Mouse (Mus musculus) intestine, embryonic 16.5 days (tissue): ENCODE measurements around the gene Tshr. TPM values are rescaled to one million over a fixed set of nuclear protein-coding genes. Genes with fewer than 3 reads are reported as not detected.
A peak's percentile ranks its signal among the peaks of the same experiment; 100 is the strongest.
"Not testable (repeated sequence)": the region's sequence is repeated elsewhere in the genome, so short reads cannot be mapped to it uniquely, and the experiment has no call there.

Experiments used
- ATAC-seq: fragments of 200-750 bp; cut with Nextera tagmentation; 2 replicates; pipeline ENCODE4 v1.8.0; 2017; ENCODE audit warnings: moderate TSS enrichment, moderate library complexity
- H3K27ac ChIP-seq: fragments of 300-500 bp; sonication (generic); 2 replicates; pipeline ENCODE4 v1.5.1; 2014; ENCODE audit warnings: mild to moderate bottlenecking, low read length
- H3K27me3 ChIP-seq: fragments of 300-500 bp; sonication (generic); replicated peaks from 2 replicates; pipeline ENCODE4 v1.6.1; 2014; ENCODE audit warnings: low read length, control low read depth, mixed read lengths; ENCODE audit not compliant: control insufficient read depth, insufficient read depth
- H3K36me3 ChIP-seq: fragments of 300-500 bp; sonication (generic); 2 replicates; pipeline ENCODE4 v1.6.1; 2014; ENCODE audit warnings: low read length, control low read depth; ENCODE audit not compliant: control insufficient read depth, insufficient read depth
- H3K4me1 ChIP-seq: fragments of 300-500 bp; sonication (generic); 2 replicates; pipeline ENCODE4 v1.6.1; 2014; ENCODE audit warnings: low read length, control low read depth, mixed read lengths; ENCODE audit not compliant: control insufficient read depth, insufficient read depth
- H3K4me2 ChIP-seq: fragments of 300-500 bp; sonication (generic); 2 replicates; pipeline ENCODE4 v1.6.1; 2014; ENCODE audit warnings: low read depth, low read length, control low read depth
- H3K4me3 ChIP-seq: fragments of 300-500 bp; sonication (generic); 2 replicates; pipeline ENCODE4 v1.5.1; 2014; ENCODE audit warnings: mild to moderate bottlenecking, low read length
- H3K9ac ChIP-seq: fragments of 300-500 bp; sonication (generic); 2 replicates; pipeline ENCODE4 v1.6.1; 2014; ENCODE audit warnings: low read depth, low read length
- H3K9me3 ChIP-seq: fragments of 300-500 bp; sonication (generic); 2 replicates; pipeline ENCODE4 v1.6.1; 2016; ENCODE audit warnings: low read length, control low read depth; ENCODE audit not compliant: control insufficient read depth
- WGBS: fragments of 180-500 bp; shearing (Covaris S2); extraction: QIAGEN DNeasy Blood & Tissue Kit; methylation state at CpG from one replicate; pipeline ENCODE4 v1.1.7; 2014; 5-methylcytosine and 5-hydroxymethylcytosine counted together
- polyA plus RNA-seq: library from polyadenylated mRNA; unstranded; fragments of >200 nt; fragmentation: Nextera tagmentation; extraction: Ambion mirVana; gene quantifications from 2 replicates; pipeline ENCODE4 v1.2.1, GENCODE M21; 2015

The Tshr gene
- polyA plus RNA-seq, 1 experiment from 2014 or later, result 0.22 TPM

DNA sequence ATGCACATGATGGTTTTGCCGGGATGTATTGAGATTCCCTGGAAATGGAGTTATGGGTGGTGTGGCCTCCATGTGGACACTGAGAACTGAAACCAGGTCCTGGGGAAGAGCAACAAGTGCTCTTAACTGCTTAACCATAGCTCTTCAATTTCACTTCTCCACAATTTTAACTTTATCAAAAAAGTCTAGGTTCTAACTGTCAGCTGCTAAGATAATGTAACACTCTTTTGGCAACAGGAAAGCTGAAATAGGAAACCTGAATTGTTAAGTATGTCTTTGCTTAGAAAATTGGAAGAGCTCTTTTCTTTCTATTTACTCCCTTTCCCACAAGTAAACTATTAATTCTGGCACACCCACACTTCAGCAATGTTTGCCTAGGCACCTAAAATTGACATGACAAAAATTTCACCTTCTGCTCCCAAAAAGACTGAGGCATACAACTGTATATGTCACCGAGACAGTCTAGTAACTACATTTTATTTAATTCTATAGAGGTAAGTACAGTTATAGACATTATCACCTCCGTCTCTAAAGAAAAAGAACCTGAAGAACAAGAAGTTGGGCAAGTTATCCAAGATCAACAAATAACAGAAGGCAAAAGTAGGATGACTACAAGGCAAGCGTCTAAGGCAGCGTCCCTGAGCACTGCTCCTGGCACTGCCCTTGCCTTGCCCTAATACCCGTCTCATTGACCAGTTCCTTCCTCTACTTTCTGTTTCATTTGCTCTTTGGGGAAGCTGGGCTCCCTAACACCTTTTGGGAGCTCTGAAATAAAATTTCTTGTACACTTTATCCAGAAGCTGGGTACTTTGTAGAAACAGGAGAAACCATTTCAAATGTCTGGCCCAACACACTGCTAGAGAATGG lies 197.1 kb downstream of the Tshr start:
- Histone ChIP-seq H3K27me3 (no peaks in the 10 kb centered on the region), H3K9ac (no peak overlapping the region), H3K4me1 (no peaks in the 10 kb centered on the region), H3K36me3 (peaks cover 5% of the 10 kb centered on the region; the same call in 1 of the 2 replicates), H3K27ac (no peak overlapping the region), H3K4me2 (no peak overlapping the region), H3K4me3 (no peak overlapping the region), H3K9me3 (no peaks in the 10 kb centered on the region)
- WGBS, result 89% methylated on average over 6 of the region's 6 CpGs
- no peak for ATAC-seq

DNA sequence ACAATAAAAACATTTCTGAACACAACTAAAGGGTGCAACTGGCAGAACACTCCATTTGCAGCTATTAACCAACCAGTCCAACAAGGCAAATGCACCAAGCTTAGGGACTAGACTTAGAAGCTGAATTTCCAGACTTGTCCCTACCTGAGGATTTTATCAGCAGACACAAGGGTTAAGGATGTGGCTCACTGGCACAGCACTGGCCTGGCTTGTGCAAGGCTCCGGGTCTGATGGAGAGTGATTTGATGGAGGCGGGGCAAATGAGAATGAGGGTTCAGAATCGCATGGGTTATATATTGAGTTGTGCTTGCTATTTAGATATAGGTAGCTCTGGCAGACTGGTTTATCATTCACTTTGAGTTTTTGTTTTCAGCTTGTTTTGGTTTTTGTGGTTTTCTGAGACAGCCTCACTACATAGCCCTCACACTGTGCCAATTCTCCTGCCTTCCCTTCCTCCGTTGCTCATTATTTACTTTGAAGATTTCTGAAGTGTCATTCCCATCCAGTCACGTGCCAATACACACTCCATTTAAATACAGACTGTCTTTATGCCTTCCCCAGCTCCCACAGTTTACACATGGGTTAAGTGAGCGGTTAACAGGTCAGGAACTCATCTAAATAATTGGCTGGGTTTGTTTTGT lies 198.1 kb downstream of the Tshr start:
- 51% methylated on average over 6 of the region's 6 CpGs for WGBS
- Histone ChIP-seq H3K4me1 (peaks cover 6% of the 10 kb centered on the region), H3K4me2 (no peak overlapping the region), H3K4me3 (no peak overlapping the region), H3K9ac (no peak overlapping the region), H3K9me3 (no peaks in the 10 kb centered on the region), H3K36me3 (peaks cover 5% of the 10 kb centered on the region; the same call in 1 of the 2 replicates), H3K27me3 (no peaks in the 10 kb centered on the region), H3K27ac (no peak overlapping the region)
- ATAC-seq, result no peak

DNA sequence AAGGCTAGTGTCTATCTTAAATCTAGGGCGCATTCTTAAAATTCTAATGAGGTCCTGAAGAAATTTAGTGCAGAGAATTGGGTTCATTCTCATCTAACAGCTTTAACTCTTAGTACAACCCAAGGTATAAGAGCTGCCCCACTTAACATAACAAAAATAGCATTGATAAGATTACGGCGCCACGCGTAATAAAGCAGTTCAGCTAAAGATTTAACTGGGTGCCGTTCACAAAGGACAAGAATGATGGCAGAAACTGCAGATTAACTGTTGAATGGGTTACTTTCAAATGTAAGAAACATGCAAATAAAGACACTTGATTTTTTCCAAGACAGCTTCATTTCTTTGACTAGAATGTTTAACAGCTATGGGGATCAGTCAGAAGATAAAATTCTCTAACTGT lies 199.0 kb downstream of the Tshr start:
- WGBS, result 74% methylated on average over 6 of the region's 6 CpGs
- Histone ChIP-seq H3K27ac (no peak overlapping the region), H3K4me3 (no peak overlapping the region), H3K4me1 (peaks cover 7% of the 10 kb centered on the region), H3K36me3 (peaks cover 5% of the 10 kb centered on the region; the same call in 1 of the 2 replicates), H3K9me3 (no peaks in the 10 kb centered on the region), H3K9ac (no peak overlapping the region), H3K4me2 (no peak overlapping the region), H3K27me3 (no peaks in the 10 kb centered on the region)
- ATAC-seq, result no peak

DNA sequence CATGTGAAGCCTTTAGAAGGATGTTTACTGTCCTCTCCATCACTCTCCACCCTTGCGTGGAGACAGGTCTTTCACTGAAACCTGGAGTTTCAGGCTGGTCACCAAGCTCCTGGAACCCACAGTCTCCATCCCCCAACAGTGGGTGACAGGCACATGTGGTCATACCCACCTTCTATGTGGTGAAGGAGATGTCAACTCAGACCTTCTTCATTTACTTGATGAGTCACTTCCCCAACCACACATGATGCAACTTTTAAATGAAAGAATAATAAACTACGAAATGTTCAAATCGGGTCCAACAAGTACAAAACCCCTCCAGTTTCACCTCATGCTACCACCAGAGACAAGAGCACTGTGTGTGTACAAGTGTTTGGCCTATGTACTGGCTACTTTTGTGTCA lies 200.8 kb downstream of the Tshr start:
- H3K9ac ChIP-seq, result no peak overlapping the region
- peaks cover 5% of the 10 kb centered on the region; the same call in 1 of the 2 replicates for H3K36me3 ChIP-seq
- 87% methylated on average over 3 of the region's 3 CpGs for whole genome bisulfite sequencing

GRCm38 (mm10) chr12:91585815-91586214 lies 201.5 kb downstream of the Tshr start:
- H3K36me3 ChIP-seq, H3K9ac ChIP-seq, H3K27me3 ChIP-seq, ATAC-seq, H3K4me2 ChIP-seq, H3K4me1 ChIP-seq, H3K27ac ChIP-seq, H3K4me3 ChIP-seq, H3K9me3 ChIP-seq: not testable (repeated sequence)
- WGBS, result 97% methylated on average over 4 of the region's 4 CpGs

More for the DNA sequence above, 200.8 kb downstream of the Tshr start:
- no peak overlapping the region for H3K4me3 ChIP-seq
- H3K27ac ChIP-seq, result no peak overlapping the region
- no peak overlapping the region for H3K4me2 ChIP-seq
- H3K9me3 ChIP-seq, result no peaks in the 10 kb centered on the region
- ATAC-seq, result no peak
- H3K27me3 ChIP-seq, result no peaks in the 10 kb centered on the region
- H3K4me1 ChIP-seq, result peaks cover 7% of the 10 kb centered on the region

DNA sequence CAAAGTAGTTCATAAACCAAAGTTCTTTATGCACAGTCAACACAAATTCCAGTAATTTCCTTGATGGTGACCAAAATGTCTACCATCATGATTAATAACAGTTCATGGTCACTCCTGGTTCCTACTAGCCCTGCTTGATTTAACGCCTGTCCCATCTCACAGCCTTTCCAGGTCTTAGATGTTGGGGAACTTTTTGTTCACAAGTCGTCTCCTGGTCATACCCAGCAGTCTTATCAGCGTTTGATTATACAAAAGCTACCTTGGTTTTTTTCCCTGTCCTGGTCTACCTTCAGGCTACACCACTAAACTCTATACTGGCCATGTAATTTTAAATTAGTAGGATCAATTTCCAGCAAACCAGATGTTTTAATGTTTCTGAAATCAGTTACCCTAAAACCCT lies 202.7 kb downstream of the Tshr start:
- Histone ChIP-seq H3K4me1 (peaks cover 11% of the 10 kb centered on the region), H3K4me2 (peak overlapping the region; percentile 71), H3K9me3 (no peaks in the 10 kb centered on the region), H3K4me3 (peak overlapping the region; percentile 81), H3K36me3 (peaks cover 5% of the 10 kb centered on the region; the same call in 1 of the 2 replicates), H3K27me3 (no peaks in the 10 kb centered on the region), H3K9ac (peak overlapping the region; percentile 11; the same call in 1 of the 2 replicates), H3K27ac (no peak overlapping the region)
- no peak for ATAC-seq
- WGBS, result 61% methylated on average over 3 of the region's 3 CpGs

- no peaks in the 10 kb centered on the region for H3K9me3 ChIP-seq
- peak overlapping the region; percentile 71 for H3K4me2 ChIP-seq
- H3K36me3 ChIP-seq, result peaks cover 5% of the 10 kb centered on the region; the same call in 1 of the 2 replicates
- peak overlapping the region; percentile 81 for H3K4me3 ChIP-seq
- no peak overlapping the region; the same call in 1 of the 2 replicates for H3K27ac ChIP-seq
- H3K27me3 ChIP-seq, result no peaks in the 10 kb centered on the region
- H3K9ac ChIP-seq, result peak overlapping the region; percentile 99
- WGBS, result 13% methylated on average over 5 of the region's 5 CpGs
- H3K4me1 ChIP-seq, result peaks cover 11% of the 10 kb centered on the region
- ATAC-seq, result no peak
These were observed 203.2 kb downstream of the Tshr start for GRCm38 (mm10) chr12:91587491-91588033.

GRCm38 (mm10) chr12:91588176-91588669 lies 203.9 kb downstream of the Tshr start:
- H3K4me1 ChIP-seq, result peaks cover 11% of the 10 kb centered on the region
- H3K36me3 ChIP-seq, result peaks cover 5% of the 10 kb centered on the region; the same call in 1 of the 2 replicates
- H3K27me3 ChIP-seq, result no peaks in the 10 kb centered on the region
- H3K27ac ChIP-seq, result peak overlapping the region; percentile 100
- WGBS, result under 1% methylated on average over 32 of the region's 32 CpGs
- ATAC-seq, result peak; percentile 89
- H3K9me3 ChIP-seq, result no peaks in the 10 kb centered on the region
- peak overlapping the region; percentile 99 for H3K9ac ChIP-seq
- H3K4me3 ChIP-seq, result peak overlapping the region; percentile 81
- peak overlapping the region; percentile 71 for H3K4me2 ChIP-seq
